Mouse (Mus musculus) hindbrain, embryonic 11.5 days (tissue): Measurements from ENCODE around the gene Shisa9. TPM values are rescaled to one million over a fixed set of nuclear protein-coding genes. Genes with fewer than 3 reads are reported as not detected.

Experiments
- ATAC-seq: fragments of 200-750 bp; cut with Nextera tagmentation; 2 replicates; pipeline ENCODE4 v1.8.0; 2017; ENCODE audit warnings: mild to moderate bottlenecking, moderate TSS enrichment, moderate library complexity; ENCODE audit not compliant: low FRiP score
- DNase-seq: peaks from one replicate; pipeline ENCODE4 v3.0.0-alpha.2; 2015; ENCODE audit warnings: low spot score
- H3K27ac ChIP-seq: fragments of 300-500 bp; sonication (generic); 2 replicates; pipeline ENCODE4 v1.5.1; 2014; ENCODE audit warnings: mild to moderate bottlenecking, low read depth, low read length
- H3K27me3 ChIP-seq: fragments of 300-500 bp; sonication (generic); 2 replicates; pipeline ENCODE4 v1.6.1; 2014; ENCODE audit warnings: mild to moderate bottlenecking, low read length, moderate library complexity, mixed read lengths; ENCODE audit not compliant: control insufficient read depth, insufficient read depth
- H3K36me3 ChIP-seq: fragments of 300-500 bp; sonication (generic); 2 replicates; pipeline ENCODE4 v1.6.1; 2014; ENCODE audit warnings: mild to moderate bottlenecking, low read length, moderate library complexity, mixed read lengths; ENCODE audit not compliant: control insufficient read depth, insufficient read depth
- H3K4me1 ChIP-seq: fragments of 300-500 bp; sonication (generic); replicated peaks from 2 replicates; pipeline ENCODE4 v1.6.1; 2014; ENCODE audit warnings: low read length, mixed read lengths; ENCODE audit not compliant: control insufficient read depth, insufficient read depth
- H3K4me2 ChIP-seq: fragments of 300-500 bp; sonication (generic); replicated peaks from 2 replicates; pipeline ENCODE4 v1.6.1; 2014; ENCODE audit warnings: mild to moderate bottlenecking, low read depth, low read length
- H3K4me3 ChIP-seq: fragments of 300-500 bp; sonication (generic); 2 replicates; pipeline ENCODE4 v1.5.1; 2014; ENCODE audit warnings: low read depth, low read length
- H3K9ac ChIP-seq: fragments of 300-500 bp; sonication (generic); 2 replicates; pipeline ENCODE4 v1.6.1; 2014; ENCODE audit warnings: low read depth, low read length
- H3K9me3 ChIP-seq: fragments of 300-500 bp; sonication (generic); 2 replicates; pipeline ENCODE4 v1.6.1; 2016; ENCODE audit warnings: low read length; ENCODE audit not compliant: control insufficient read depth
- WGBS: fragments of 180-500 bp; shearing (Covaris S2); extraction: QIAGEN DNeasy Blood & Tissue Kit; methylation state at CpG from one replicate; pipeline ENCODE4 v1.1.7; 2014; 5-methylcytosine and 5-hydroxymethylcytosine counted together
- polyA plus RNA-seq: library from polyadenylated mRNA; unstranded; fragments of >200 nt; fragmentation: Nextera tagmentation; extraction: Ambion mirVana; gene quantifications from 2 replicates; pipeline ENCODE4 v1.2.1, GENCODE M21; 2014

Gene Shisa9
- polyA plus RNA-seq, 1 experiment from 2014 or later: 1.7 TPM

DNA sequence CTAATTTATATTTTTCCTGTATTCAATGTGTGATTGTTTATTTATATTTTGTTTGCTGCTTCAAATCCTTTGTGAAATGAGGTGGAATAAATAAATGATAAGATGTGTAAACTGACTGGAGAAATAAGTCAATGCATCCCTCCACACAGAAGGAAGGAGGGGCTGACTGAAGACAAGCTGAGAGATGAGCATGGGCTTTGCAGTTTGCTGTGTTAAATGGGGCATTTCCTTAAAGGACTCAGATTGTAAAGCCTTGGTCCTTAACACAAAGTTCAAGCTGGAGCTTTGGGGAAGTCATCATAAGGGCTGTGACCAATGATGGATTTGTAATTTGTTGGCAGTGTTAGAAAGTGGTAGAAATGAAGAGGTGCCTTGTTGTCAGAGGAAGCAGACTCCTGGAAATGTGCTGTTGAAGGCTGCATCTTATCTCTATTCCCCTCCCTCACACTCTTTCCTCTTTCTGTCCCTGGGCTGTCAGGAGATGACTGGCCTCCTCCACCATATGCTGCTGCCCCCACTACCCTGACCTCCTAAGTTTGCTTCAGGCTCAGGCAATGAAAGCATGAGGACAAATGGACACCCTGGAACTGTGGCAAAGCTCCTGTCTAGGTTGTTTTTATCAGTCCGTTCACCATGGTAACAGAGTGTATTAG, 36.3 kb downstream of the Shisa9 start:
- no peaks in the 10 kb centered on the region for H3K27me3 ChIP-seq
- no peak overlapping the region for H3K4me3 ChIP-seq
- no peaks in the 10 kb centered on the region for H3K4me1 ChIP-seq
- no peaks in the 10 kb centered on the region for H3K9me3 ChIP-seq
- H3K9ac ChIP-seq: no peak overlapping the region
- DNase-seq (no peak), ATAC-seq (no peak)
- no peaks in the 10 kb centered on the region for H3K36me3 ChIP-seq
- H3K4me2 ChIP-seq: no peak overlapping the region
- 84% methylated on average over 1 of the region's 1 CpGs for WGBS
- no peak overlapping the region for H3K27ac ChIP-seq

- H3K27me3 ChIP-seq: no peaks in the 10 kb centered on the region
- no peak overlapping the region for H3K4me3 ChIP-seq
- H3K4me2 ChIP-seq: no peak overlapping the region
- H3K9me3 ChIP-seq: no peaks in the 10 kb centered on the region
- no peak overlapping the region for H3K9ac ChIP-seq
- H3K4me1 ChIP-seq: no peaks in the 10 kb centered on the region
- ATAC-seq (no peak), DNase-seq (no peak)
- H3K27ac ChIP-seq: no peak overlapping the region
- H3K36me3 ChIP-seq: no peaks in the 10 kb centered on the region
- 86% methylated on average over 1 of the region's 1 CpGs for WGBS
These were observed 48.5 kb downstream of the Shisa9 start for GRCm38 (mm10) chr16:12032441-12032840.

DNA sequence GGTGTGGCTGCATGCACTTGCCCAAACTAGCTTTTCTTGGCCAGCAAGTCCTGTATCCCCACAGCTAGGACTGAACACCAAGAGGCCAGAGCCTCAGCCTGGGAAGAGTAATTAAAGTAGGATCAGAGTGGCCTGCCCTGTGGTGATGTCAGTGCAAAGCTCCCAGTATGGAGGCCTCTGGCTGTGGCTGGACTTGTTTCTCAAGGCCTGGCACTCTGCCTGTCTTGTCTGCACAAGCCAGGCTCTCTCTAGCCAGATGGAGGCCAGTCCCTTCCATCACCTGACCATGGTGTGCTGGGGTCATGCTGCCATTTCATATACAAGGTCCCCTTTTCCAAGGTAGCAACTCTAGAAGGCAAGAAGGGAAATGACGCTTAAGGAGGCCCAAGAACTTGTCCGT, 51.0 kb downstream of the Shisa9 start:
- DNase-seq: no peak
- H3K9ac ChIP-seq: no peak overlapping the region

DNA sequence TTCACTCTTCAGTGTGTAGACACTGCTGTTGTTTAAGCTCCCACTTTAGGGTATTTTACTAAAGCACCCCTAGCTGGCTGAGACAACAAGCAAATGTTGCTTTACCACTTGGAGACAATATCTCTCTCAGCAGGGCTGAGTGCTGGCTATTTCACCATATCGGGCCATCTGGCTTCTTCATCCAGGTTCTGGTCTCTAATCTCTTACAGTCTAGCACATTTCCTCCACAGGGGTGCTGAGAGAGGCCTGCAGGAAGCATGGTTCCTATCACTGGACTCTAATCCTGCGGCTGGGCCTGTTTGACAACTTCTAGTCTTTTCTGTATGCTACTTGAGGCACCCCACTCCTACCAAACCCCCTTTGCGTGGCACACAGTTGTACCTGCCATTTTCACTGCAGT, 51.7 kb downstream of the Shisa9 start:
- no peak overlapping the region for H3K4me2 ChIP-seq
- ATAC-seq (no peak), DNase-seq (no peak)
- H3K4me1 ChIP-seq: no peaks in the 10 kb centered on the region
- no peaks in the 10 kb centered on the region for H3K9me3 ChIP-seq
- H3K4me3 ChIP-seq: no peak overlapping the region
- WGBS: 71% methylated on average over 3 of the region's 3 CpGs
- no peaks in the 10 kb centered on the region for H3K27me3 ChIP-seq
- no peaks in the 10 kb centered on the region for H3K36me3 ChIP-seq
- H3K9ac ChIP-seq: no peak overlapping the region
- no peak overlapping the region for H3K27ac ChIP-seq

More for the DNA sequence above, 51.0 kb downstream of the Shisa9 start:
- 88% methylated on average over 2 of the region's 2 CpGs for WGBS
- H3K4me1 ChIP-seq: no peaks in the 10 kb centered on the region
- no peak overlapping the region for H3K4me3 ChIP-seq
- ATAC-seq: no peak
- no peaks in the 10 kb centered on the region for H3K36me3 ChIP-seq
- H3K27me3 ChIP-seq: no peaks in the 10 kb centered on the region
- no peak overlapping the region for H3K4me2 ChIP-seq
- no peaks in the 10 kb centered on the region for H3K9me3 ChIP-seq
- H3K27ac ChIP-seq: no peak overlapping the region

GRCm38 (mm10) chr16:12040935-12041334, 57.0 kb downstream of the Shisa9 start:
- Histone ChIP-seq H3K9ac (no peak overlapping the region), H3K36me3 (no peaks in the 10 kb centered on the region), H3K4me2 (no peak overlapping the region), H3K27ac (no peak overlapping the region), H3K4me1 (no peaks in the 10 kb centered on the region), H3K27me3 (no peaks in the 10 kb centered on the region), H3K9me3 (no peaks in the 10 kb centered on the region), H3K4me3 (no peak overlapping the region)
- ATAC-seq (no peak), DNase-seq (no peak)
- WGBS: 88% methylated on average over 5 of the region's 5 CpGs

- Histone ChIP-seq H3K4me2 (no peak overlapping the region), H3K9me3 (no peaks in the 10 kb centered on the region), H3K4me3 (no peak overlapping the region), H3K4me1 (no peaks in the 10 kb centered on the region), H3K27ac (no peak overlapping the region), H3K27me3 (no peaks in the 10 kb centered on the region), H3K9ac (no peak overlapping the region), H3K36me3 (no peaks in the 10 kb centered on the region)
- 89% methylated on average over 1 of the region's 1 CpGs for WGBS
- DNase-seq (no peak), ATAC-seq (no peak)
These were observed 68.1 kb downstream of the Shisa9 start for GRCm38 (mm10) chr16:12052051-12052450.

DNA sequence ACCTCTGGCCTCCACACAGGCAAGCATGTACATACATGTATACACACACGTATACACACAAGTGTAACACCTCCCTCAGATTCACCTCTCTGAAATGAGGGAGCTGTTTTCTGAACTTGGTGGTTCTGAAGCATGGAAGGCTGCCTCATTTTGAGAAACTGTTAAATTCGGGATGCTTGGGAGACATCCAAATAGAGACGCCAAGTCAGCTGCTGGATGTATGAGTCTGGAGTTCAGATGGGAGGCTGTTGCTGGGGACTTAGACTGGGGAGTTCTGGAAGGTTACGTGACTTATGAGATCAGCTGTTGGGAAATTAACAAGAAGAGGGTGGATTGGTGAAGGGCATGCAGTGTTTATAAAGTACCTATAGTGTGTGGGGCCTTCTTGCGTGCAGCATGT, 88.7 kb downstream of the Shisa9 start:
- Histone ChIP-seq H3K9me3 (no peaks in the 10 kb centered on the region), H3K4me3 (no peak overlapping the region), H3K4me2 (no peak overlapping the region), H3K27me3 (no peaks in the 10 kb centered on the region), H3K9ac (no peak overlapping the region), H3K36me3 (no peaks in the 10 kb centered on the region), H3K4me1 (no peaks in the 10 kb centered on the region), H3K27ac (no peak overlapping the region)
- no peak for ATAC-seq
- WGBS: 92% methylated on average over 5 of the region's 5 CpGs
- no peak for DNase-seq

DNA sequence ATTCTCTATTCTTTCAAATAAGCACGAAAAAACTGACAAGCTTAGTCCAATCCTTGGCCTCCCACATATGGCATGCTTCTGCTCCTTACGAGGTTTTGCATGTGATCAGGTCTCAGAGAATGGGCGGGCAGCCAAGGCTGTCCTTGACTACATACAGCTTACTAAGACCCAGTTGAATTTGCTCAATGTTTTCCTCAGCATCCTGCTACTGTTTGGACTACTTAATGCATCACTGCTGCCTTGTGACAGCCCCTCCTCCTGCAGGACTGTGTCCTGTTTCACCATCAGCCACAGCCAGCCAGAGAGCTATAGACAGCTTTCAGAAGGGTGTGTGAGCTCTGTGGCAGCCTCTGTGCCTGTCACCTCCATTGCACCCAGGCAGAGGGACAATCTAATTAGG, 92.4 kb downstream of the Shisa9 start:
- DNase-seq: no peak
- Histone ChIP-seq H3K4me3 (no peak overlapping the region), H3K36me3 (no peaks in the 10 kb centered on the region), H3K27ac (no peak overlapping the region), H3K4me2 (no peak overlapping the region), H3K4me1 (no peaks in the 10 kb centered on the region), H3K9me3 (no peaks in the 10 kb centered on the region), H3K9ac (no peak overlapping the region), H3K27me3 (no peaks in the 10 kb centered on the region)
- no peak; the same call in 1 of the 2 replicates for ATAC-seq
- WGBS: 63% methylated on average over 3 of the region's 3 CpGs

- ATAC-seq (no peak), DNase-seq (no peak)
- Histone ChIP-seq H3K4me1 (no peaks in the 10 kb centered on the region), H3K27ac (no peak overlapping the region), H3K27me3 (no peaks in the 10 kb centered on the region), H3K4me3 (no peak overlapping the region), H3K9ac (no peak overlapping the region), H3K4me2 (no peak overlapping the region), H3K9me3 (no peaks in the 10 kb centered on the region), H3K36me3 (no peaks in the 10 kb centered on the region)
- WGBS: 18% methylated on average over 2 of the region's 2 CpGs
These were observed 92.8 kb downstream of the Shisa9 start for GRCm38 (mm10) chr16:12076700-12077099.
